Mouse (Mus musculus) heart, postnatal 36 days (tissue): ENCODE data around the gene Ppp1cc. TPM values are rescaled to one million over a fixed set of nuclear protein-coding genes. Genes with fewer than 3 reads are reported as not detected.
A peak's percentile ranks its signal among the peaks of the same experiment; 100 is the strongest.

Source experiments
- DNase-seq, 2 experiments: peaks; one replicate each; pipeline ENCODE4 v3.0.0; 2021 to 2022
- intact Hi-C: fragments of 180-260 bp; cut with DNase I; formaldehyde crosslinking; loops from one replicate; pipeline ENCODE4 v1.15.1; 2025
- total RNA-seq, 2 experiments: library from RNA; stranded (reverse); gene quantifications; 2 replicates each; pipeline ENCODE4 v1.2.3; 2021

The Ppp1cc gene
- total RNA-seq: 100 to 1,000 TPM; 118 to 125 TPM

DNA sequence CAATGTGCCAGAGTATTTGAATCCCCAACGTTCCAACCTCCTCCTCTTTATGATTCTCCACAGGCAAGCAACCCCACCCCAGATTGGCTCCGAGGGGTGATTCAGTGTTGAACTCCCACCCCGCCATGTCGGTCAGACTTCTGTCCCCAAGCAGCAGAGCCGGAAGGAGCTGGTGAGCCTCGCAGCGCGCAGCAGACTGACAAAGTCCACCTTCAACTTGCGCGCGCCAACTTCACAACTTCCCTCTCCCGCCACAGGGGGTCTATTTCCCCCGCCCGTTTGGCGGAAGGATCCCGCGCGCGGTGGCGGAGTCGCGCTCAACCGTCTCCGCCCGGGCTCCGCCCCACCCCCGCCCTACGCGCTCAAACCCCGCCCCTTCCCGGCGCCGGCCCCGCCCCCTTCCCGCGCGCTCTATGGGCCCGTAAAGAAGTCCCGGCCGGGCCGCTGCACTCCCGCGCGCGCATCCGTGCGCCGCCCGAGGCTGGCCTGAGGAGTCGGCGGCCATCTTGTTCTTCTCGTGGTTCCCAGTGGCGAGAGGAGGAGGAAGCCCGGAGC is at the start of gene Ppp1cc:
TSS of gene Ppp1cc (plus strand) at position 452 of the 555 bp plus-strand sequence.
- peak; percentile 89 to 92 for DNase-seq
- intact Hi-C loops: loop anchor here (2.0 to 10.0 kb wide), 2 partner anchors 13 to 443 kb away; partner anchors contain the start of gene Atxn2

DNA sequence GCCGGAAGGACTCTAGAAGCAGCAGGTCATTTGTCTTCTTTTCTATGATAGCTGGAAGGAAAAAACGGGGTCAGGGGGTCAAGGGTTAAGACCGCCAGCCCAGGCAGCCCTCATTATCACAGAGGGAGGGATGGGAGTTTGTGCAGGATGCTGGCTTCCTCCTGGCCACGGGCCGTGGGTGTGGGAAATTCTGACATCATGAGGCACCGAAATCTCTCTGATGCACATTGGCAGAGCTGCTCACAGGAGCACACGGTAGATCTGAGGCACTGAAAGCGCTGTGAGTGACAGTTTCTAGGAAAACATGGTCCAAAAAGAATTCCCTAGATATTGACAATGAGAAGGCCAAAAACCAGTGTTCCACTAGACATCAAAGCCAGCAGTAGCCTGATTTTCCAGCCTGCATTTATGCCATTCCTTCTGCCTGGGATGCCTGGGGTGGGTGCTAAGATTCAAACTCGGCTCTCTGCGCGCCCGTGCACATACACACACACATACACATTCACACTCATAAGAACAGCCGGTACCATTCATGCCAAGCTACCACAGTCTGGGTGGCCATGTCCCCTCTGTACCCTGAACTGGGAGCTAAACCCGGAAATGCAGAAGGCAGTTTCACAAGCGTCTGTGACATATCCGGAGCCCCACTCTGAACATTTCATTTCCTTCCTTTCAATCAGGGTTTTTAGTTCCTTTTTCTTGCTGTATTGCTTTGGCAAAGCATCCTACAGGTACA is 48.6 kb upstream of the Ppp1cc start:
- intact Hi-C loops: no loop called here
- DNase-seq: peak in 1 of 2 experiments; percentile 32

GRCm38 (mm10) chr5:122110625-122111024 is 47.5 kb upstream of the Ppp1cc start:
- intact Hi-C loops: no loop called here
- DNase-seq: no peak

GRCm38 (mm10) chr5:122111091-122111932 is 46.8 kb upstream of the Ppp1cc start:
- no peak for DNase-seq
- intact Hi-C loops: no loop called here

DNA sequence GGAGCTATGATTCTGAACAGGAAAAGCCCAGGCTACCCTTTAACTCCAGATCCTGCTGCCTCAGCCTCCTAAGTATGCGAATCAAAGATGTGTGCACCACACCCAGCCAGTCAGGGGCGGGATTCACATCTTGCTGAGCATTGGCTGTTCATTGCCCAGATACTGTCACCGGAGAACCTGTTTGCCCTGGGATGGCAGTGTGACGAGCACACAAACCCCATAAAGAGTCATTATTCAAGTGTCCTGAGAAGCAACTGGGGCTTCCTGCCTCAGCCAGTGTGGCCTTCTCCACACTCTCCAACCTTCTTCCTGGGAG is 46.2 kb upstream of the Ppp1cc start:
- no peak for DNase-seq
- intact Hi-C loops: no loop called here

GRCm38 (mm10) chr5:122113450-122113849 is 44.6 kb upstream of the Ppp1cc start:
- DNase-seq: no peak

DNA sequence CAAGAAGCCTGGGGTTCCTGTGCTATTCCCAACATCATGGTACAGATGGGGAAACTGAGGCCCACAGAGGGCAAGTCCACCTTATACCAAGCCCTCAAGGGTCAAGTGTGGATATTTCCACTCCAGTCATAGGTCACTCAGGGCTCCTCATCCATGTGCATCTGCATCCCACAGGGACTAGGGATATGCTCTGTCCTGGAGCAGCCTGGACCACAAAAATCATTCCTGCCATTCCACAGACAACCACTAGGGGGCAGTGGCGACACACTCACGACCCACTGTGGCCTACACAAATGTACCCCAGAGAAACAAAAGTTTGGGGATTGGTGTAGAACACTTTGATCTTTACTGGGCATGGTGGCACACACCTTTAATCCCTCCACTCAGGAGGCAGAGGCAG is 43.9 kb upstream of the Ppp1cc start:
- intact Hi-C loops: no loop called here
- peak in 1 of 2 experiments; percentile 72 for DNase-seq

More at GRCm38 (mm10) chr5:122113450-122113849, 44.6 kb upstream of the Ppp1cc start:
- intact Hi-C loops: no loop called here

- intact Hi-C loops: no loop called here
- DNase-seq: no peak
Observed at GRCm38 (mm10) chr5:122115266-122115763, 42.8 kb upstream of the Ppp1cc start.

GRCm38 (mm10) chr5:122116243-122116642 is 41.8 kb upstream of the Ppp1cc start:
- intact Hi-C loops: no loop called here
- DNase-seq: no peak

DNA sequence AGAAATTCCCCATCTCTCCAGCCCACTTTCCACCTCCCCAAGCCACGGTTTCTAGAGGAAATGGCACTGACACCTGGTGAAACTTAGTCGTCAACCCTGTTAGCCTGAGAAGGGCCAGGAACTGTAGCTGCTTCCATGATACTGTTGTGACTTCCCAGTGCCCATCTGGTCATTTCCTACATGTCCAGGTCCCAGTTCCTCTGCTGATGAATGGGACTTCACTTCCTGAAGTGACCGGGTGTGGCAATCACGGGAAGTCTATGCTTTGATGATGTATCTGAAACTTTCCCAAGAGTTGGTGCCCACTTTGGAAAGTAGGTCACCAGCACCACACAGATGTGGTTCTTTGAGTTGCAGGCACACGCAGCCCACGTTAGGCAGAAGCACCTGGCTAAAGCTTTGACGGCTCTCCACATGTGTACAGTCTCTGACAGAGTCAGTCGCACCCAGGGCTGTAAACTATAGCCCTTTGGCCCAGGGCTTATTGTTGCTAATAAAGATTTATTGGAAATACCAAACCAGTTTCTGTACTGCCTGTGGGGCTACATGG is 32.8 kb upstream of the Ppp1cc start:
- DNase-seq: no peak
- intact Hi-C loops: no loop called here

GRCm38 (mm10) chr5:122129068-122129655 is 28.9 kb upstream of the Ppp1cc start:
- intact Hi-C loops: no loop called here
- DNase-seq: peak; percentile 72 to 79

DNA sequence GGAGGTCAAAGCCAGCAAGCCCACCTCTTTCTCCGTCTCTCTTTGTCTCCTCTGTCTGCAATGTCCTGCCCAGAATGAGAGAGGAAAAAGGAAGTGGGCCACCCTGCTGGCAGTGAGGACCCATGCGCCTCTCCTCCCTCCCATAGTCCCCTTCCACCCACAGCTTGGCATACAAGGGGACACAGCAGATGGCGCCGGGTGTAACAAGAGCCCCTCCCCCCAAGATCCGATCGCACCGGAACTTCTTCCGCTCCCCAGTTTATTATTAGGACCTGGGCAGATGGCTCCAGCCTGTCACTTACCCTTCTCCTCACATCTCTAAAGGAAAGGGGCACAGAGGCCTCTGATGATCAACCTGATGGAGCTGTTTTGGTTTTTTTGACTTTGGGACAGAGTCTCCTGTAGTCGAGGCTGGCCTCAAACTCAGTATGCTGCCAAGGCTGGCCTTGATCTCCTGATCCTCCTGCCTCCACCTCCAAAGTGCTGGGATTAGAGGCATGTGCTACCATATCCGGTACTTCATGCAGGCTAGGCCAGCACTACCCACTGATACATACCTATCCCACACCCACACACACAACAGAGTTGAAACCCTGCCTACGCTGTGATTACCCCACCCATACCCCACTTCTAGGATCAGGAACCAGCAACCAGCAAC is 27.6 kb upstream of the Ppp1cc start:
- intact Hi-C loops: loop anchor here (5.0 kb wide), 2 partner anchors 132 to 212 kb away; partner anchors contain the start of gene Tctn1
- DNase-seq: no peak

- DNase-seq: peak; percentile 89 to 94
- intact Hi-C loops: loop anchor here (1.0 to 5.0 kb wide), 4 partner anchors 12 to 211 kb away; partner anchors contain the start of gene Tctn1
Observed at GRCm38 (mm10) chr5:122131076-122132051, 26.7 kb upstream of the Ppp1cc start.

DNA sequence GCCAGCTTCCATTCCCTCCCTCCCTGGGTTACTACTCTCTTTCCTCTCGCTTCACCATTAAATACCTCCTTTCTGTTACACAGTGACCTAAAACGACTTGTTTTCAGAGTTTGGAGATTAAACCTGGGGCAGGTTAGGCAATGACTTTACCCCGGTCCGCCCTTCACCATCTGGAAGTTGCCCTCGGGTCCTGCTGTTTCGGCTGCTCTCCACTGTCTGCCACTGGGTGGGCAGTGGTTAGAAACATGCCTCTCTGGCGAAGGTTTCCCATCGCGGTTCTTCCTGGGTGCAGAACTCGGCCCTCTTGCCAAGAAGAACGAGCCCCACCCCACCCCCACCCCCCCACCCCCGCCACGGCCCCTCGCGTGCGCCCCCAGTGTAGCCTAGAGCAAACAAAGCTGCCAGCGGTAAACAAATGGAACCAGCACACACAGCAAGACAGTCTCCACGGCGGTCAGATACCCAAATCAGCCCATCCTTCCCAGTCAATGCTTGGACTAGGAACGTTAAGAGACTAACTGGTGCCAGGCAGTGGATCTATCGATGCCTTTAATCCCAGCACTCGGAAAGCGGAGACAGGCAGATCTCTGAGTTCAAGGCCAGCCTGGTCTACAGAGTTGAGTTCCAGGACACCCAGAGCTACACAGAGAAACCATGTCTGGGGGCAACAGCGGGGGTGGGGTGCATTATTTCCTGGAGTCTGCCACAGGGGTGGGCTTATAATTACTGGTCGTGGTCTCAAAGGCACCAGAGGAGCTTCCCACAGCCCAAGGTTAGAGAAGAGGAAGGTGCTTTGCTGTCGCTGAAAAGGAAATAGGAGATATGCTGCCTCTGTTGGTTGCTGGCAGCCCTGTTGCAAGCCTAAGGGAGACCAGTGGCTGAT is 25.7 kb upstream of the Ppp1cc start:
- intact Hi-C loops: loop anchor here (1.0 to 5.0 kb wide), 3 partner anchors 11 to 210 kb away; partner anchors contain the start of gene Tctn1
- DNase-seq: no peak

DNA sequence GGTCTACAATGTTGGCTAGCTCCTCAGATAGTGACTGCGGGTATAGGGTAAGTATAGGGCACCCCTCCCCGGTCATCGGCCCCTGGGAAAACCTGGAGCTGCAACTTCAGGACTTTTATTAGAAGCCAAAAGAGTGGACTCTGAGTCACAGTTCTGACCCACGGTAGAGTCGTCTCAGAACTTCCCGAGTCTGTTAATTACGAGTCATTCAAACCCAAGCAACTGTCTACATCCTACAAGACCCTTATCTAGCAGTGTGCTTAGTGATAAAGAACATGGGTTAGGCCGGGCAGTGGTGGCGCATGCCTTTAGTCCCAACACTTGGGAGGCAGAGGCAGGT is 25.1 kb upstream of the Ppp1cc start:
- intact Hi-C loops: loop anchor here (5.0 kb wide), 2 partner anchors 129 to 209 kb away; partner anchors contain the start of gene Tctn1
- no peak for DNase-seq

GRCm38 (mm10) chr5:122134395-122135289 is 23.4 kb upstream of the Ppp1cc start:
- no peak for DNase-seq
- intact Hi-C loops: loop anchor here (5.0 kb wide), 2 partner anchors 128 to 208 kb away; partner anchors contain the start of gene Tctn1
